Mouse (Mus musculus) cerebellum, adult 2 months (tissue): Measurements from ENCODE around the gene Gaa. TPM values are rescaled to one million over a fixed set of nuclear protein-coding genes. Genes with fewer than 3 reads are reported as not detected.

Source experiments
- DNase-seq, 2 experiments: peaks; one replicate each; pipeline ENCODE4 v3.0.0; 2021
- H3K27ac ChIP-seq: fragments of 200-500 bp; 2 replicates; pipeline ENCODE4 v1.5.1; 2012; ENCODE audit warnings: low read length, control low read depth, inconsistent platforms; ENCODE audit not compliant: insufficient read depth
- H3K27me3 ChIP-seq: fragments of 200-500 bp; 2 replicates; pipeline ENCODE4 v1.6.1; 2012; ENCODE audit warnings: inconsistent platforms, mild to moderate bottlenecking, low read length, moderate library complexity; ENCODE audit not compliant: control insufficient read depth, insufficient read depth
- H3K4me1 ChIP-seq: fragments of 200-500 bp; 2 replicates; pipeline ENCODE4 v1.6.1; 2011; ENCODE audit warnings: low read length; ENCODE audit not compliant: control insufficient read depth, insufficient read depth
- H3K4me3 ChIP-seq: fragments of 200-500 bp; replicated peaks from 2 replicates; pipeline ENCODE3; 2011; ENCODE audit warnings: mild to moderate bottlenecking, low read depth, low read length, control low read depth; ENCODE audit not compliant: insufficient read depth
- CTCF ChIP-seq: fragments of 200-500 bp; IDR thresholded peaks from 2 replicates; pipeline ENCODE4 v1.5.1; 2011; ENCODE audit warnings: low read depth, mild to moderate bottlenecking, control low read depth, low read length, moderate library complexity, borderline replicate concordance; ENCODE audit not compliant: insufficient read depth
- POLR2A ChIP-seq: fragments of 200-500 bp; IDR thresholded peaks from 2 replicates; pipeline ENCODE4 v1.6.1; 2011; ENCODE audit warnings: low read length, control low read depth, borderline replicate concordance; ENCODE audit not compliant: insufficient read depth
- WGBS: fragments of 180-500 bp; shearing (Covaris S2); methylation state at CpG from one replicate; pipeline ENCODE4 v1.1.7; 2018; 5-methylcytosine and 5-hydroxymethylcytosine counted together
- polyA plus RNA-seq: library from polyadenylated mRNA; depleted of rRNA; stranded (reverse); fragments of >200 nt; gene quantifications from 2 replicates; pipeline ENCODE4 v1.2.3, GENCODE M21; 2012

Gene Gaa
- polyA plus RNA-seq, 1 experiment = 233 TPM

DNA sequence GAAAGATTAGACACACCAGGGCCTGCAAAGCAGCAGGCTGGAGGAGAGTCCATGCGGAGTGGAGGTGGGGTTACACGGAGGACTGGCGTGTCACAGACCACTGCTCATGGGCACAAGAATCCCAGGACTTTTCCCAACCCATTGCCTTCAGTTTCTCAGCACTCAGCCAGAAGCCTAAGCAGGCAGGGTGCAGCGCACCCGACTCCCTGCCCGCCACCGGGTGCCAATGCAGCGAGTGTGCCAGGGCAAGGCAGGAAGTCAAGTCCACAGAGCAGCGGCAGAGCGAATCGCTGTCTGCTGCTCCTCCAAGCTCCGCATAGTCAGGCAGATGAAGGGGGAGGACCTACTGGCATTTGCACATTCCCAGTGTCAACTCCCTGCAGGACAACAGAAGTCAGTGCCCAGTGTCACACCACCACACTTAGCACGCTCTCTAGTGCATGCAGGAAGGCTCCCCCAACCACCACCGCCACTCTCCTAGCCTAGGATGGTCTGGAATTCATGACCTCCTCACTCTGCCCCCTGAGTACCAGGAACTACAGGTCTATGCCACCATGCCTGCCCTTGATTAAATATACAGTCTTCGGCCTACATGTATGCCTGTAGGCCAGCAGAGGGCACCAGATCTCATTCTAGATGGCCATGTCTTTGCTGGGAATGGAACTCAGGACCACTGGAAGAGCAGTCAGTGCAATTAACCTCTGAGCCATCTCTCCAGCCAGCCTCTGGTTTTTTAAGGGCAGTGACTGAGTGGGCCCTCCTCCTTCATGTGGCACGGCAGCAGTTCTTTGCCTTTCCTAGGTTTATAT lies 37.4 kb downstream of the Gaa start:
- peak; percentile 53 to 56 for DNase-seq

DNA sequence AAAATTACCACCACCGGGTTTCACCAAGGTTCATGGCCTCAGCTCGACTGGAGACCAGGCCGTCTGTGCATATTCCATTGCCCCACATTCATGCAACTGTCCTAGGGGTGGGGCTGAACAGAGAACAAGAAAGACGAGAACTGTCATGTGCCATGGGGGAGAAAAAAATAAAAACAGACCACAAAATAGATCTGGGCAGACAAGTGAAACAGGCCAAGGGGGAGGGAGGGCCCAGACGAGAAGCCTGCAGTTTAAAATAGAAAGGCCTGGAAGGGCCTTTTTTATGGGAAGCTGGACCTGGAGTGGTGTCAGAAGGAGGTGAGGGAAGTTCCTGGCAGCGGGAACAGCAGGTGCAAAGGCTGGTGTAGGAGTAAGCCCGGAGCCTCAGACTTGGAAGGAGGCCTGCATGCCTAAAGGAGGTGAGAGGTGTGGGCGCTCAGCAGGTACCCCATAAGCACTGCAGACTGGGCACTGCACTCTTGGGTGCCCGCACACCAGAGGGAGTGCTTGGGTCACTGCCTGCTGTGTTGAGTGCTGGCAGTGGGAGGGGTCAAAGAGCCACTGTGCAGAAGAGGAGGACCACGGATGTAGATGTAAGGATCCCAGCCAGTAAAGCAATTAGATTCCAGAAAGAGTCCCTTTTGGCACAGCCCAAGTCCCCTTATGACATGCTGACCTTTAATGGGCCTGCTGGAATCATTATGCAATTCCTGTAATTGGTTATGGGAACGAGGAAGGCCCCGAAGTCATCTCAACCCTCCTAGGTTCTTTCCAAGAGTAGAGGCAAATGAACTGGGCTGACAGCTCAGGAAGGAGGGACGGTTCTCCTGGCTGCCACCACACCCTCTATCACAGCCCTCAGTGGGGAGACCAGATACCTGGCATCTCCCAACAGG lies 39.3 kb downstream of the Gaa start:
- no peaks in the 10 kb centered on the region for H3K27me3 ChIP-seq
- DNase-seq = no peak
- H3K27ac ChIP-seq = no peak overlapping the region
- WGBS = 50% methylated on average over 13 of the region's 13 CpGs
- TF ChIP-seq POLR2A = no peak
- TF ChIP-seq CTCF = no peak
- H3K4me3 ChIP-seq = no peak overlapping the region
- H3K4me1 ChIP-seq = no peaks in the 10 kb centered on the region

More for the DNA sequence above, 37.4 kb downstream of the Gaa start:
- TF ChIP-seq CTCF = peak; percentile 70
- no peak for TF ChIP-seq POLR2A
- WGBS = 32% methylated on average over 16 of the region's 16 CpGs
- H3K4me3 ChIP-seq = no peak overlapping the region
- no peaks in the 10 kb centered on the region for H3K27me3 ChIP-seq
- no peaks in the 10 kb centered on the region for H3K4me1 ChIP-seq
- H3K27ac ChIP-seq = no peak overlapping the region

GRCm38 (mm10) chr11:119307658-119307867 lies 39.9 kb downstream of the Gaa start, which contains the start of gene Card14:
Gene Card14 (plus strand): TSS chr11:119307768.
- no peaks in the 10 kb centered on the region for H3K4me1 ChIP-seq
- DNase-seq = no peak
- no peak within 1 kb of the TSS for H3K4me3 ChIP-seq
- H3K27ac ChIP-seq = no peak within 1 kb of the TSS
- H3K27me3 ChIP-seq = no peaks in the 10 kb centered on the region
- 57% methylated on average over 1 of the region's 1 CpGs for WGBS
- TF ChIP-seq CTCF = no peak
- TF ChIP-seq POLR2A = no peak

DNA sequence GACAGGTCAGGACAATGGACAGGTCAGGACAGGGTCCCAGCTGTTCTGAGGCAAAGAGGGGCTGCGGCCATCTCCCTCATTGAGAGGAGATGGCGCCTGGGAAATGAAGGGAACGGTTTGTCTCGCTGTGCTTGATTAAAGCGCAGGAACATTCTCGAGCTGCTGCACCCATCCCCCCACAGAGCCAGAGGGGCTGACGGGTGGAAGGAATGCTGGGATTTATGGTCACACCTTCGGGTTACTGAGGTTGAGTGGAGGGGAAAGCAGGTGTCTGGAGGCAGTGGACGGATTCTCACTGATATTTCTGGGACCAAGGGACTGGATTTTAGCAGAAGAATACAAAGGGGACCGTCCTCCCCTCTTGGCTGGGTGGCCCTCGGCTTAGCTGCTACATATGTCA lies 40.2 kb downstream of the Gaa start:
- H3K27ac ChIP-seq = no peak overlapping the region
- no peaks in the 10 kb centered on the region for H3K4me1 ChIP-seq
- no peak for TF ChIP-seq CTCF
- no peak for TF ChIP-seq POLR2A
- H3K27me3 ChIP-seq = no peaks in the 10 kb centered on the region
- WGBS = 29% methylated on average over 11 of the region's 11 CpGs
- DNase-seq = no peak
- no peak overlapping the region for H3K4me3 ChIP-seq

GRCm38 (mm10) chr11:119310621-119311020 lies 42.9 kb downstream of the Gaa start:
- 17% methylated on average over 10 of the region's 10 CpGs for WGBS
- TF ChIP-seq CTCF (no peak), POLR2A (no peak)

GRCm38 (mm10) chr11:119314252-119314936 lies 46.7 kb downstream of the Gaa start:
- 72% methylated on average over 17 of the region's 17 CpGs for WGBS
- no peak for DNase-seq
- no peak for TF ChIP-seq CTCF
- TF ChIP-seq POLR2A = no peak

More at GRCm38 (mm10) chr11:119310621-119311020, 42.9 kb downstream of the Gaa start:
- Histone ChIP-seq H3K27ac (no peak overlapping the region), H3K27me3 (no peaks in the 10 kb centered on the region), H3K4me1 (no peaks in the 10 kb centered on the region), H3K4me3 (no peak overlapping the region)
- no peak for DNase-seq

DNA sequence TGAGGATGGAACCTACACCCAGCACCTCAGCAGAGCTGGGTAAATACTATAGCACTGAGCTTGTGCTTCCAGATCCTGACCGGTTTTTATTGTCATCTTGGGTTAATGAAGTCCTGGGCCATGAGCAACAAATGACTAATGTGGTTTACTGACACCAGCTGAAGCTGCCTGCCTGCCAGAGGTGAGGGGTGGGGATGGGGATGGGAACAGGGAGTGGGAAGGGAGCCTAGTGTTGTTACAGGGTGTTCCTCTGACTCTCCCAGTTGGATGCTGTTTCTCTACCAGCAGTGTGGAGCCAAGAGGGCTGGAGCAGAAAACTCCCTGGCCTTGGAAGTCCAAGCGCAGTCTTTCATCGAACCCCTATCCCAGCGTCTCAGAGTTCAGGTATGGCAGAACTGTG lies 49.0 kb downstream of the Gaa start:
- DNase-seq = no peak
- 81% methylated on average over 4 of the region's 4 CpGs for WGBS
- no peak overlapping the region for H3K4me3 ChIP-seq
- TF ChIP-seq POLR2A = no peak
- no peak for TF ChIP-seq CTCF
- no peaks in the 10 kb centered on the region for H3K27me3 ChIP-seq
- H3K4me1 ChIP-seq = no peaks in the 10 kb centered on the region
- H3K27ac ChIP-seq = no peak overlapping the region

More at GRCm38 (mm10) chr11:119314252-119314936, 46.7 kb downstream of the Gaa start:
- no peak overlapping the region for H3K4me3 ChIP-seq
- H3K4me1 ChIP-seq = no peaks in the 10 kb centered on the region
- H3K27ac ChIP-seq = no peak overlapping the region
- no peaks in the 10 kb centered on the region for H3K27me3 ChIP-seq

DNA sequence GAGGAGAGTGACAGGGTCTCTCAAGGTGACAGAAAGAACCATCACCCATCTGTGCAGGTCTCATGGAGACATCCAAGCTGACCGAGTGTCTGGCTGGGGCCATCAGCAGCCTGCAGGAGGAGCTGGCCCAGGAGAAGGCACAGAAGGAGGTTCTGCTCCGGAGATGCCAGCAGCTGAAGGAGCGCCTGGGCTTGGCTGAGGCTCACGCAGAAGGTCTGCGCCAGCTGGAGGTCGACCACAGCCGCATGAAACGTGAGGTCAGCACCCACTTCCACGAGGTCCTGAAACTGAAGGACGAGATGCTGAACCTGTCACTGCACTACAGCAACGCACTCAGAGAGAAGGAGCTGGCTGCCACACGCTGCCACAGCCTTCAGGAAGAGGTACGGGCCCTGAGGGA lies 54.8 kb downstream of the Gaa start:
- H3K4me1 ChIP-seq = no peaks in the 10 kb centered on the region
- WGBS = 23% methylated on average over 13 of the region's 13 CpGs
- H3K4me3 ChIP-seq = no peak overlapping the region
- H3K27ac ChIP-seq = no peak overlapping the region
- peak; percentile 43 to 44 for DNase-seq
- no peaks in the 10 kb centered on the region for H3K27me3 ChIP-seq
- TF ChIP-seq CTCF (no peak), POLR2A (no peak)
